Mouse (Mus musculus): Measurements from ENCODE around the gene Kctd21. TPM values are rescaled to one million over a fixed set of nuclear protein-coding genes. Genes with fewer than 3 reads are reported as not detected.

Gene Kctd21
- total RNA-seq, 1 experiment from 2014 or later: 2.4 TPM

DNA sequence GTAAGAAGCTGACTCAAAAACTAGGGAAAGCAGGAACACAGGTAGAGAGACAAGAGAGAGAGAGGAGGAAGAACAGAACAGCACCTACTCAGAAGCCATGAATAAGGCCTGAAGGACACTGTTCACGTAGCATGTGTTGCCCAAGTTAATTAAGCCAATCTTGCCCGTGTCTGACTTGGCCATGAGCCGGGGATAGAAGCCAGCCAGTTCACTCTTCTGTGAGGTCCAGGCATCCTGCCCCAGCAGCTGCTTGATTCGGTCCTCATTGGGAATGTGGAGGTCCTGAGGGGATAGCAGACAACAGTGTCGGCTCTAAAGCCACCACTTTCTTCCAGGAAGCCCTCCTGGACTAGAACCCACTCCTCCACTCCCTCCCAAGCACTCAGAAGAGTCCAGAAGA lies 17.5 kb upstream of the Kctd21 start:
- no peak for ATAC-seq (ENCODE audit: extremely low read depth, insufficient number of reproducible peaks, low FRiP score, poor library complexity, severe bottlenecking)

DNA sequence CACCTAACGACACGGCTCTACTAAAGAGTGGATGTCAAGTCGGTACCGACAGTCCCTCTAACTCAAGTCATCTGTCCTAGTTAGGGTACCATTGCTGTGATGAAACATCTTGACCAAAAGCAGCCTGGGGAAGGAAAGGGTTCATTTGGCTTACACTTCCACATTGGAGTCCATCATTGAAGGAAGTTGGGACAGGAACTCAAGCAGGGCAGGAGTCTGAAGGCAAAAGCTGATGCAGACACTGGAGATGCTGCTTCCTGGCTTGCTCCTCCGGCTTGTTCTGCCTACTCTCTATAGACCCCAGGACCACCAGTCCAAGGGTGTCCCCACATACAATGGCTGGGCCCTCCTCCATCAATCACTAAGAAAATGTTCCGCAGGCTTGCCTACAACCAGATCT lies 16.5 kb upstream of the Kctd21 start:
- no peak for ATAC-seq (ENCODE audit: extremely low read depth, insufficient number of reproducible peaks, low FRiP score, poor library complexity, severe bottlenecking)

GRCm38 (mm10) chr7:97317706-97318105 lies 14.4 kb upstream of the Kctd21 start:
- ATAC-seq (ENCODE audit: extremely low read depth, insufficient number of reproducible peaks, low FRiP score, poor library complexity, severe bottlenecking): no peak

DNA sequence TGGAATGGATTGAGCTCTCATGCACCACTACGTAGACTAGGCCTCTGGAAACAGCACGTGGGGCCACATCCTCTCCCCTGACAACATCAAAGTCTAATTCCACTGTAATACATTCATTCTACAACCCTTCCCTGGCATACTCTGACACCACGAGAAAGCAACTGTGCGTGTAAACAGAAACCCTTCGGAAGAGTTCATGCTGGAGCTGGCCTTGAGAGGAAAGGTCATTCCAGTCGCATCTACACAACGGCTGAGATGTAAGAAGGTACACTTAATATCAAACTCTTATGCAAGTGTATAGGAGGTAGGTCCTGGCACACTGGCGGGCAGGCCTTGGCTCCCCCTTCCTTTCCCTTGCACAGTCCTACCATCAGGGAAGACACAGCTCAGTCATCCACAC lies 7.8 kb upstream of the Kctd21 start:
- no peak for ATAC-seq (ENCODE audit: extremely low read depth, insufficient number of reproducible peaks, low FRiP score, poor library complexity, severe bottlenecking)

- no peak for ATAC-seq (ENCODE audit: extremely low read depth, insufficient number of reproducible peaks, low FRiP score, poor library complexity, severe bottlenecking)
Observed at GRCm38 (mm10) chr7:97325156-97325985, 6.8 kb upstream of the Kctd21 start.

DNA sequence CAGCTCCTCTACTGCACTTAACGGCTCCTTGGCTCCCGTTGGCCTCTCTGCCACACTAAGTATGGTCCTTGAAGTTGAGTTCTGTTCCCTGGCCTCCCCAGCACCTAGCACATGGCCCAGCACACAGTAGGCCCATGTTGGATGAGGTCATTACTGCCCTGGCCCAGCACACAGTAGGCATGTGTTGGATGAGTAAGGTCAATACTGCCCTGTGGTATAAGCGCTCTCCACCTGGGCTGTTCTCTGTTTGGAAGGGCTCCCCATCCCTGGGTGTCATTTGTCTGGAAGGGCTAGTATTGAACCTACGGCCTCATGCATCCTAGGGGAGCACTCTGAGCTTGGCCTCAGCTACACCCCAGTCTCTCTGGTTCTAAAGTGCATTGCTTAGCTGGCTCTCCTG lies 4.8 kb upstream of the Kctd21 start:
- ATAC-seq (ENCODE audit: extremely low read depth, insufficient number of reproducible peaks, low FRiP score, poor library complexity, severe bottlenecking): no peak

DNA sequence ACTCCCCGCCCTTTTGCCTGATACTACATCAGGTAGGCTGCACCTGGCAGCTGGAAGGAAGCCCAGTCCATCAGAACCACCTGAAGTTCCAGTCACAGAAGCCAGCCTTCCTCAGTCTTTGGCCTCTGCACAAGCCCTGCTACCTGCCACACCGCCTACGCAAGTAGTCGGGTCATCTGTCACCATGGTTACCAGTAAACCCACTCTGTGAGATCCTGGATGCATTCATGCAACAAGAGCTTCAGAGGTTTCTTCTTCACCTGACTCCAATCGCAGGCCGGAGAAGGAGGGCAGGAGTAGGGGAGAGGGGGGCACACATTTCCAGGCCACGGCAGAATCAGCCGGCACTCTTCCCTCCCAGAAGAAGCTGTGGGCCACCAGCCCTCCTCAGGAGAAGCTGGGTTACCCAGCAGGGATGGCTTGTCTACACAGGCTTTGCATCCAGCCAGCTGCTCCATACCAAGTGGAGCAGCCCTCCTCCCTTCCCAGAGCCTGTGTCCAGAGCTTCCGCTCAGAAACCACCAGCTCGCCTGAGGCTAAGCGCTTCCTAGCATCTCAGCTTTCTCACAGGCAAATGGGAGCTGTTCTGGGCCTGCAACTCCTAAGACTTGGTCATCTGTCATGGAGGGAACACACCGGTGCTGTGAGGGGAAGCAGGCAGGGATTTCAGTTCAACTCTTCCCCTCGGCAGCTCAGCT lies 3.1 kb upstream of the Kctd21 start:
- no peak for ATAC-seq (ENCODE audit: extremely low read depth, insufficient number of reproducible peaks, low FRiP score, poor library complexity, severe bottlenecking)

DNA sequence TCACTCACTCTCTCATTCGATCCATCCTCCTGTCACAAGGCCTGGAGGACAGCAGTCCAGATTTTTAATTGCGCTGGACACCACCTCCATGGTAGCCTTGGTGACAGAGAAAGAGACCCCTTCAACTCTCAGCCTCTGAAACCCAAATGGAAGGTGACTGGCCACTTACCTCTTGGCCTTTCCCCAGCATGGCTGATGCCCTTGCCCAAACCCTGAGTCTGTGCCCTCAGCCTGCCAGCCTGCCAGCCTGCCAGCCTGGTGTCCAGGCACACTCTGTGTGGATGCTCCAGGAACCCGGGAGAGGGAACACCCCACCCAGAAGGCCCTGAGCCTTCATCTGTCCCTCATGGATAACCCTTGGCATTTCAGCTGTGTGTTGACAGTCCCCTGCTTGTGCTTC lies 2.5 kb upstream of the Kctd21 start:
- ATAC-seq (ENCODE audit: extremely low read depth, insufficient number of reproducible peaks, low FRiP score, poor library complexity, severe bottlenecking): no peak

GRCm38 (mm10) chr7:97330931-97331645 lies 1.0 kb upstream of the Kctd21 start:
- no peak for ATAC-seq (ENCODE audit: extremely low read depth, insufficient number of reproducible peaks, low FRiP score, poor library complexity, severe bottlenecking)

DNA sequence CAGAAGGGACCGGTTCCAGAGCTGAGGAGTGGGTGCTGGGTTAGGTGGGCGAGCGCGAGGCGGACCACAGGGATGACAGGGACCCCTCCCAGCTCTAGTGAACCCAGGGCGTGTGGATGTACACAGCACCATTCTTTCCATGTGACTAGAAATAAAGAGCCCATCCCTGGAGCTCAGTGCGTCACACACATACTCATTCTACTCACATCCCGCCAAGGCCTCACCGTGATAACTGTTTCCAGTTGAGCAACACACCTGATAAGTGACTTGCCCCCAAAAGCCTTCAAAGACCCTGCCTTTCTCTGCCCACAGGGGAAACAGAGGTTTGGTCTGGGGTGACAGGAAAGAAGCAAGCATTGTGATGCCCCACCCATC lies 527 bp downstream of the Kctd21 start:
- ATAC-seq (ENCODE audit: extremely low read depth, insufficient number of reproducible peaks, low FRiP score, poor library complexity, severe bottlenecking): no peak

DNA sequence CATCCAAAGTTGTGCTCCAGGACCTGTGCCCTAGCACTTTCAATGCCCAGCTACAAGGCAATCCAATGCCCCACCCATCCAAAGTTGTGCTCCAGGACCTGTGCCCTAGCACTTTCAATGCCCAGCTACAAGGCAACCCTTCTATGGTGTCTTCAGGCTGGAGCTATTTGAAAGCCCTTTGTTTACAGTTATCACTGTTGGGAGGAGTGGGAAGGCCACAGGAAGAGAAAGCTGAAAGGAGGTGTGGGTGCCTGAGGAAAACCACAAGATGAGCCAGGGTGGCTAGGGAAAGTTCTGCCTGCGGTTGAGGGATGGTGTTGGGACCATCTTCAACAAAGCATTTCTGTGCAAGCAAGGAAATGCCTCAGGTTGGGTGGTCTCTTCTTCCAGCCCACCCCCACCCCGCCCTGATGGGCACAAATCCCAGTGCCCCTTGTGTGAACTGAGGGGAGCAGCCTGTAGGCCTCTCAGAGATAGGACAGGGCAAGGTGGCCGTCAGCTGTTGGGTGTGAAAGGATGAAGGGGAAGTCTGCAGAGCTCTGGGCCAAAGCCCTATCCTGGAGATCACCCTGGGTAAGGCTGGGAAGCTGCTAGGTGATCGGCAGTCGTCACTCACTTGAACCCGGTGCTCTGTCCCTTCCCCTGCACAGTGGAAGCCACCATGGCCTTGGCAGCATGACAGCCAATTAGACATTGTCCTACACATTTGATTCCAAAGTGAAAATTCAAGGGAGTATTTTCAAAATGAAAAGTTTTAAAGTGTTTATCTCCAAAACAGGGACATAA lies 1.2 kb downstream of the Kctd21 start:
- no peak for ATAC-seq (ENCODE audit: extremely low read depth, insufficient number of reproducible peaks, low FRiP score, poor library complexity, severe bottlenecking)

GRCm38 (mm10) chr7:97334406-97334805 lies 2.3 kb downstream of the Kctd21 start:
- ATAC-seq (ENCODE audit: extremely low read depth, insufficient number of reproducible peaks, low FRiP score, poor library complexity, severe bottlenecking): no peak

- ATAC-seq (ENCODE audit: extremely low read depth, insufficient number of reproducible peaks, low FRiP score, poor library complexity, severe bottlenecking): no peak
Observed at GRCm38 (mm10) chr7:97336678-97337077, 4.6 kb downstream of the Kctd21 start.

- ATAC-seq (ENCODE audit: extremely low read depth, insufficient number of reproducible peaks, low FRiP score, poor library complexity, severe bottlenecking): no peak
Observed at GRCm38 (mm10) chr7:97338593-97338992, 6.5 kb downstream of the Kctd21 start.

GRCm38 (mm10) chr7:97339623-97340022 lies 7.5 kb downstream of the Kctd21 start:
- no peak for ATAC-seq (ENCODE audit: extremely low read depth, insufficient number of reproducible peaks, low FRiP score, poor library complexity, severe bottlenecking)

DNA sequence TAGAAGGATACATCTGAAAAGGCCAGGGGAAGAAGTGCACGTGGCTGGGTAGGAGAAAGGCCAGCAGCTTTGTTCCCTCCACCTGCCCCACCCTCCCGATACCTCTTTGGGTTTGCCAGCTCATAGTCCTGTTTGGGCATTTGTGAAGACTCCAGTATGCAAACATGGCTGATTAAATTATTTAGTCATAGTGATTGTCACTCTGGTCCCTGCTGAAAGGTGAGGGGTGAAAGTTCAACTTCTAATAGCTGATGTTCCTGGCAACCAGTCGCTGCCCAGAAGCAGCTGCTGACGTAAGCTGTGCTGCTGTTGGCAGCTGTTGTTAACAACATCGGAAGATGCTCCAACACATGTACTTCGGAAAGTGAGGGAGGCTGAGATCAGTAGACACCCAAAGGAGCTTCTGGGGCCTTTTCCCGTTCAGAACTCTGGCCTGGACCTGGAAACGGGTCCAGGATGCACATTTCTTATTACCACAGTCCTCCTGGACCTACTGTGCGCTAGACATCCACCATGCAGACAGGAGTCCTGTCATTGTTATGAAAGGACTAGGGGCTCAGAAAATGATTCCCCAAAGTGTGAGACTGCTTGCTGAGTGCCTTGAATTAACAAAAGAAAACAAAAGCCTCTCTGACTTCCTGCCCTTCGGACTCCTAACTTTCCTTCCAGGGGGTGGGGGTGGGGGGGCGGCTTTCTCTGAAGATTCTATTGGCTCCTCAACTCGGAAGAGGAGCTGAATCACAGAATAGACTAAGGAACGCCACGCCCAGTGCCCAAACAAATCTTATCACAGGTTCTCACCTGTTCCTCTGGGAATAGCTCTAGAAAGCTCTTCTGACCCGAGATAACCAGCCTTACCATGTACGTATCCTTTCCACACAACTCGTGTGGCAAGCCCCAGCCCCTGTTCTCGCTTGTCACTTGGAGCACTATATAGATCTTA lies 9.1 kb downstream of the Kctd21 start:
- ATAC-seq (ENCODE audit: extremely low read depth, insufficient number of reproducible peaks, low FRiP score, poor library complexity, severe bottlenecking): no peak

DNA sequence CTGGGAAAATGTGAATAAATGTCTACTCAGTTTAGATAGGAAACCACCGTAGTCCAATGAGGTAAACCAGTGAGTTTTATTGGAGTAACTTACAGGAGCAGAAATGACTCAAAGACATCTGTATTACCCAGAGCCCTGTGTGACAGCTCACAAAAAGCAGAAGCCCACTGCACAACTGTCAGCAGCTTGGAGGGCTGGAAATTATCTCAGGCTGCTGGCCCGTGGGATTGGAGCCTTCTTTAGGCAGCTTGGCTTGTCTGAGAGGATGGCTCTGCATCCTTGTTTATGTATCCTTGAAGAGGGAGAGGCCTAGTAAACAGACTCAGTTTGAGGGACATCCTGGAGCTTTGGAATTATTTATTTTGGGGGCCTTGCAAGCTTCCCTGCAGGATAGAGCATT lies 10.8 kb downstream of the Kctd21 start:
- ATAC-seq (ENCODE audit: extremely low read depth, insufficient number of reproducible peaks, low FRiP score, poor library complexity, severe bottlenecking): no peak

- ATAC-seq (ENCODE audit: extremely low read depth, insufficient number of reproducible peaks, low FRiP score, poor library complexity, severe bottlenecking): no peak
Observed at GRCm38 (mm10) chr7:97344655-97345054, 12.5 kb downstream of the Kctd21 start.

Data from neutrophil, adult 5-6 weeks (primary cell).